Mouse (Mus musculus): ENCODE data around the gene Dcxr.

- TF ChIP-seq POLR2A (IDR thresholded peaks at IDR 0.05; ENCODE audit: low read depth, low read length) (no peak), CTCF (IDR thresholded peaks at IDR 0.05; ENCODE audit: extremely low read depth, insufficient read length, insufficient replicate concordance, low read depth, low read length) (no peak)
Measured at GRCm38 (mm10) chr11:120707969-120708368, 19.1 kb downstream of the Dcxr start.
